Mouse (Mus musculus): ENCODE data around the gene Tmem104.
A peak's percentile ranks its signal among the peaks of the same experiment; 100 is the strongest.

Gene Tmem104

GRCm38 (mm10) chr11:115202316-115202715, 15.0 kb downstream of the Tmem104 start:
- peak; percentile 83 for DNase-seq (ENCODE audit: low spot score)

- DNase-seq (ENCODE audit: low spot score), result no peak
Observed at GRCm38 (mm10) chr11:115202756-115203155, 15.5 kb downstream of the Tmem104 start.

DNA sequence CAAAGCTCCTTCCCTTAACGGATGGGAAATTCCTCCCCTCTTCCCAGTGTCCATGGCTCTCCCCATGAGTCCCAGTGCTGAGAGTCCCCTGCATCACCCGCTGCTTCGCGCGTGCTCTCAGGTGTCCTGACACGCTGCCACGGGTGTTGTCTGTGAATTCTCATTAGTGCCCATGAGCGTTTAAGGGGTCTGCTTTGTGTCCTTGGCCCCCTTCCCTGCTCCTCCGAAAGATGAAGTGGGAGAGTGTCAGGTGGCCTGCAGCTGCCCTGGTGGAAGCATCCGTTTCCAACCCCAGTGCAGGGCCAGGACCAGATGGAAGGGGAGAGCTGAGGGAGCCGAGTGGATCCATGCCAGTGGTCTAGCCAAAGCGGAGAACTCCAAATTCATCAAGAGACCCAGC, 20.8 kb downstream of the Tmem104 start:
- no peak for DNase-seq (ENCODE audit: low spot score)

DNA sequence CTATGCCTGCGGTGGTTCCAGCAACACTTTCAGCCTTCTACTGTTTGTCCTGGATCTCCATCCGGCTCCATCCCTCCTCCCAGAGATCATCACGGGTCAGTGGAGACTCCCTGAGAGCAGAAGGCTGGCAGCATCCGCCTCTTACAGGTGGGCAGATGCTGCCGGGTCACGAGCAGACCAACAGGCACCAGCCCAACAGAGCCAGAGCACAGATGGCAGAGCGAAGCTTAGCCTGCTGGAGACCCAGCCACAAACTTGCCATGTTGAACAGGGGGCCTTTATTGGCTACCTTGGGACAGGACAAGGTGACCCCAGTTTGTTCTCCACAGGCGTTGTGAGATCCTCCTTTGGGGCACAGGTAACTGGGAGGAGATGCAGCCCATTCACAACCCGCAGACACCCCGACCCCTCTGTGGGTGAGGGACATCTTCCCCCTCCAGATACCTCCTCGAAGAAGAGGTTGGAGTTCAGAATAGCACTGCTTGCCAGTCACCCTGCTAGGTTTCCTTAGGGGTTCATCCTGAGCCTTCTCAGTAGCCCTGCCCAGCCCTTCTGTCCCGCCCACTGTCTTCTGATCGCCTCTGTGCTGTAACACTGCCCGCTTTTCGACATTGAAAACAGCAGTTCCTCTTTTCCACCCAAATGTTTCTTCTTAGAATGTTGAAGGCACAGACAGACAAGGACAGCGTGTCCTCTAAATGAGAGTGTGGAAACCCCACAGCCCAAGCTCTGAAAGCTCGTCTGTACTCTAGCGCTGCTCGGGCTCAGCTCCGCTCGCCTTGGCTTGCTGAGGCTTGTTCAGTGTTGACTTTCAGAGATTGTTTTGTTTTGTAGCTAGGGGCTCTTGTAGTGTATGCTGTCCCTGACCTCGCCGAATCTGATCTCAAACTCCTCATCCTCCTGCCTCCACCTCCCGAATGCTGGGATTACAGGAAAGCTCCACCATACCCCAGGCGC, 21.8 kb downstream of the Tmem104 start:
- no peak for DNase-seq (ENCODE audit: low spot score)

GRCm38 (mm10) chr11:115209958-115210357, 22.7 kb downstream of the Tmem104 start:
- no peak for DNase-seq (ENCODE audit: low spot score)

GRCm38 (mm10) chr11:115212116-115212515, 24.8 kb downstream of the Tmem104 start:
- no peak for DNase-seq (ENCODE audit: low spot score)

- no peak for DNase-seq (ENCODE audit: low spot score)
Observed at GRCm38 (mm10) chr11:115215123-115215522, 27.8 kb downstream of the Tmem104 start.

- peak; percentile 85 for DNase-seq (ENCODE audit: low spot score)
Observed at GRCm38 (mm10) chr11:115217439-115218410, 30.4 kb downstream of the Tmem104 start.

DNA sequence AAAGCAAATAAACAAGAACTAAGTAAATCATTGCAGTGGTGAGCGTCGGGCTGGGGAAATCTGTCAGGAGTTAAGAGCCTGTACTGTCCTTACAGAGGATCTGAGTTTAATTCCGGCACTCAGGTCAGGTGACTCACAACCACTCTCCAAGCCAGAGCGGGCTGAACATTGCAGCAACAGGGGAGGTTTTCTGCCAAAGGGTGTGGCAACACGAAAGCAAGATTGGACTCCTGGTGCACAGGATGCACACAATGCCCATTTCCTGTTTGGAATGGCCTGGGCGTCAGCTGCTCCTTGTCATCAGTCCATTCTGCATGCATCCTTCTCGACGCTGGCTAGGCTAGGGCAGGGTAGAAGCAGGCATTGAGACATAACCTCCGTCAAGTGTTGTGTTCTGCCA, 32.0 kb downstream of the Tmem104 start:
- DNase-seq (ENCODE audit: low spot score), result peak; percentile 66

- no peak for DNase-seq (ENCODE audit: low spot score)
Observed at GRCm38 (mm10) chr11:115219685-115220084, 32.4 kb downstream of the Tmem104 start.

- peak; percentile 50 for DNase-seq (ENCODE audit: low spot score)
Observed at GRCm38 (mm10) chr11:115222077-115222476, 34.8 kb downstream of the Tmem104 start.

DNA sequence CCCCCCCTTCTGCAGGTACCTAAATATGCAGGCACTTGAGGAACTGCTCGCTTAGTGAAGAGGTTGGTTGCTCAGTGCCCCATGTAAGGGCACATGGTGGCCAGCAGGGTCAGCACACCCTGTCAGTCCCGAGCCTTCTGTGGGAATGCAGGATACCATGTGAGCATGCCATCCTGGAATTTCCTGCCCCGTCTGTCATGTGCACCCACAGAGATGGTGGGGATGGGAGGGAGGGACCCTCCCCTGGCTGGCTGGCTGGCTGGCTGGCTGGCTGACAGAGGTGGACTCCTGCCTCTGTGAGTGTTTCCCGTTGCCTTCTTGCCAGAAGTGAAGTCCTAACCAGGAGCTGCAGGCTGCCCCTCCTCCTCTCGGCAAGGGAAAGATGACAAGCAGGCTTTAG, 35.3 kb downstream of the Tmem104 start:
- no peak for DNase-seq (ENCODE audit: low spot score)

DNA sequence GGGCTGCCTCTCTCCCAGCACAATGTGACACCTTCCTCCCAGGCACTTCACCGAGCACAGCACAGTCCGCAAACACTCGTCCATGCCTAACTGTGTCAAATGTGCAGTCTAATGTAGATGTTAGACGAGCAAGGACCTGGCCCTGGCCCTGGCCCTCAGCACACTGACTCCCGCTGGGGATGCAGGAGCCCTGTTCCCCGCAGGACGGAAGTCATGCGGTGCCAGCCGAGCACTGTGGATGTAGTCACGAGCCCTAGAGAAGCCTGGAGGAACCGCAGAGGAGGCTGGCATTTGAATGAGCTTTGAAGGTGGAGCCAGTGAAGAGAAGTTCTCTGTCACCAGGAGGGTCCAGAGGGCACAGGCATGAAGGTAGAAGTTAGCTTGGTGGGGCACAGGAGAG, 36.2 kb downstream of the Tmem104 start:
- DNase-seq (ENCODE audit: low spot score), result no peak

DNA sequence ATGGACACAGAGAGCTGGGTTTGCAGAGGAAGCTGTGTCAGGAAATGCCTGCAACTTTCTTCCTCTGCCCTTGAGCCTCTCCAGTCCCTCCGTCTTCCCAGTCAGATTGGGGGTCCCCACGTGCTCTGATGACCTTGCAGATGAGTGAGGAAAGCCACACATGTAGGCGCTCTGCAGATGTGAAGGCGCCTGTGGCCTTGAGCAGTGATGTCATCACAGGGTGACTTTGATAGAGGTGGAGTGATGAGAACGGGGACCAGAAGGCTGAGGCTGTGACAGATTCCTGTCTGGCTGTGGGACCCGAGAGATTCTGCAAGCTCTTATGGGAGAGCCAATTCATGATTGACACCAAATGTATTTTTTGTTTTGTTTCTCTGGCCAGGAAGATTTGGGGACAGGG, 36.6 kb downstream of the Tmem104 start:
- DNase-seq (ENCODE audit: low spot score), result no peak

DNA sequence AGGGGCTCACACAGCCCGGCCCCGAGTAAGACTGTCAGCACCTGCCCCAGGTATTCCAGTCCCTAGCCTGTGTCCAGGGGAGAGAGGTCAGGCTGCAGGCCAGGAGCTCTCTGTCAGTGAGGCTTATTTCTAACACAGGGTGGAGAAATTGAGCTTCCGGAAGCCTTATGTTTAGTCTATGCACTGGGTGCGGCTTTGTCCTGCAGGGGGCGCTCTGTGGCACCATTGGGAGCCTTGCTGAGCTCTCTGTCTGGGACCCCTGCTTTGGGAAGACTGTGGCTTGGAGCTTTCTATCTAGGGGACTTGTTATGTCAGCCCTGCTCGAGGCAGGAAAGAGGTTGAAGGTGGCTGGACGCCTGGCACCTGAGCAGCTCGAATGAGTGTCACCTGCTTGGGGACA, 37.6 kb downstream of the Tmem104 start:
- peak; percentile 70 for DNase-seq (ENCODE audit: low spot score)

GRCm38 (mm10) chr11:115225301-115225700, 38.0 kb downstream of the Tmem104 start:
- DNase-seq (ENCODE audit: low spot score), result no peak

DNA sequence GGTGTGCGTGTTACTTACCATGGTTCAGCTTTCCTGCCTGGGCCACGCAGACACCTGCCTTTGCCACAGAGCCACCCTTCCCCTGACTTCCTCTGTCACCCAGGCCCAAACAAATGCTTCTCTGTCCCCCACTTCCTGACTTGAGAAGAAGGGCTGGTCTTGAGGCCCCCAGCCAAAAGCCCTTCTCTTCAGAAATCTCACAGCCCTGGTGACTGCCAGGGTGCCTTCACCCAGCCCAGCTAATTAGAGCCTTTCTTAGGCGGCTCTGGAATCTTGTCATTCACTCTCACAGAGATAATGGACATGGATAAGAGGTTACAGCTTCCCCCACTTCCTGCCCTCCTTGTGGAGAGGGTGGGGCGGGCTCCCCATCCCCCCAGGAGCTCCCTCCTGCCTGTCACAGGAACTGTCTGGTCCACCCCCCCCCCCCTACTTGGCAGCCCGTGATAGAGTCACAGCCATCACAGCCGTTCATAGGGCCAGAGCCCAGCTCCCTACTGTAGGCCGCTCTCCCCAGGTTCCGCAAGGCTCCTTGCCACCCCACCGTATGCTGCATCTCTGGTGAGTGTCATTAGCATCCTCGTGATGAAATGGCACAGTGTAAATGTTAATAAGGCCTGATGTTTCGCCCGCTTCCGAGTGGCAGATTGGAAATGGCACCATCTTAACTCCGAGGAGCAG, 39.7 kb downstream of the Tmem104 start:
- peak; percentile 73 for DNase-seq (ENCODE audit: low spot score)

DNA sequence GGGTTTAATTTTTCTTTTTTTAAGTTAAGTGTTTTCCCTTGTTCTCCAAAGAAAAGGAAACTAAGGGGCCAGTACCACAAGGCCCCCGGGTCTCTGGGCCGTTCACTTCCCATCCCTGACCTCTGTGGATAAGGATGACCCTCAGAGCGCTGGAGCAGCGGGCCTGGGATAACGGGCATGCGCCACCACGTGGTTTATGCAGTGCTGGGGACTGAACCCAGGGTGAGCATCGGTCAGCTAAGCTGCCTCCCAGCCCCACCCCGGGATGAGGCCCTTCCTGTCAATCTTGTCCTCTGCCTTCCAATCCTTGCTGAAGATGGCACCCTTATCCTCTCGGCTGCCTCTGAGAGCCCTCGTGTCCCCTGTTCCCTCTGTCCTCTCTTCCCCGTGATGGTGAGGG, 40.4 kb downstream of the Tmem104 start:
- DNase-seq (ENCODE audit: low spot score), result peak; percentile 65

DNA sequence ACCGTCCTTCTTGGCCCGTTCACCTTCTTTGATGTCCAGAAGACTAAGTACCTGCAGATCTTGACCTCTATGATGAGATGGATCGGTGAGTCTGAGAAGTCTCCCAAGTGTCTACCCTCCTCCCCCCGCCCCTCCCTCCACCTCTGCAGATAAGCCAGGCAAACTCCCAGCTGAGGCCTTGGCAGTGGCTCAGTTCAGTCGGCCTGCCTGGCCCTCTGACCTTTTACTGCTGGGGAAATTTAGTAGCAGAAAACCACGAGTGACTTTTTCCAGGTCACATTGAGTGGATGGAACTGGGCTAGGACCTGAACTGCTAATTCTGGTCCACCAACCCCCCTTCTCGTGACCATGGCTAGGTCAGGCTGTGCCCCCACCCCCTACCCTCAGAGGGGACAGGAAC, 41.1 kb downstream of the Tmem104 start:
- DNase-seq (ENCODE audit: low spot score), result no peak

GRCm38 (mm10) chr11:115229021-115229930, 42.0 kb downstream of the Tmem104 start:
- no peak for DNase-seq (ENCODE audit: low spot score)

All from MN1 (cell line).